Mouse (Mus musculus): ENCODE data around the gene Uqcc3.
A peak's percentile ranks its signal among the peaks of the same experiment; 100 is the strongest.
"Not testable (repeated sequence)": the region's sequence is repeated elsewhere in the genome, so short reads cannot be mapped to it uniquely, and the experiment has no call there.

Gene Uqcc3

GRCm38 (mm10) chr19:8892829-8893766 lies 12.4 kb upstream of the Uqcc3 start, which contains the start of gene Ints5:
Gene Ints5, plus strand, starts transcription at chr19:8893005.
- DNase-seq: peak; percentile 94

- DNase-seq: peak; percentile 98
Measured at GRCm38 (mm10) chr19:8888511-8889385, 8.0 kb upstream of the Uqcc3 start, which contains the start of the genes 1810009A15Rik and Gm49416. Gene 1810009A15Rik, plus strand, starts transcription at chr19:8888853. Gene Gm49416, plus strand, starts transcription at chr19:8888926.

GRCm38 (mm10) chr19:8887585-8888463 lies 7.1 kb upstream of the Uqcc3 start:
- DNase-seq: no peak

GRCm38 (mm10) chr19:8886916-8887584 lies 6.3 kb upstream of the Uqcc3 start:
- no peak for DNase-seq

- peak; percentile 86 for DNase-seq
Measured at GRCm38 (mm10) chr19:8883616-8884015, 2.9 kb upstream of the Uqcc3 start, which contains the start of the genes Lbhd1 and Gm49403. Gene Lbhd1, plus strand, starts transcription at chr19:8883732. Gene Gm49403, plus strand, starts transcription at chr19:8883930.

DNA sequence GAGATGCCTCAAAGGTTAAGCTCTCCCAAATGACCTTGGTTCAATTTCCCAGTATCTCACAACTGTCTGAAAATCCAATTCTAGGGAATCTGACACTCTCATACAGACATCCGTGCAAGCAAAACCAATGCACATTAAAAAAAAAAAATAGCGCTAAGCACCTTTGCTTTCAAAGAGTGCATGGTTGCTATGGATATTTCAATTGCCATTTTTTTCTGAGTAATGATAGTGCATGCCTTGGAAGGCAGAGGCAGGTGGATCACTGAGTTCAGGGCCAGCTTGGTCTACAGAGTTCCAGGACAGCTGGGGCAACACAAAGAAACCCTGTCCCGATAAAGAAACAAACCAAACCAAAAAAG lies 290 bp upstream of the Uqcc3 start:
- no peak for DNase-seq

DNA sequence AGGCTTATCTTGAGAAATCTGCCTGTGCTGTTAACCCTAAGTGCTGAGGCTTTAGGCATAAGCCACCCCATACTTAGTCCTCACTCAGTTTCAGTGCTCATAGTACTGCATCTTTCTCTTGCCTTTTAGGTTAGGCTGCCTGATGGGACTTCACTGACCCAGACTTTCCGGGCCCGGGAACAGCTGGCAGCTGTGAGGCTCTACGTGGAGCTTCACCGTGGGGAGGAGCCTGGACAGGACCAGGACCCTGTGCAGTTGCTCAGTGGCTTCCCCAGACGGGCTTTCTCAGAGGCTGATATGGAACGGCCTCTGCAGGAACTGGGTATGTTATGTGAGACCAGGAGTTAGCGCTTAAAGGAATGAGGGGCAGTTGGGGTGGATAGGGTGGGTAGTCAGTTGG lies 5.7 kb downstream of the Uqcc3 start:
- no peak for DNase-seq

GRCm38 (mm10) chr19:8872266-8872840 lies 8.4 kb downstream of the Uqcc3 start:
- no peak for DNase-seq

- DNase-seq: peak; percentile 99
Measured at GRCm38 (mm10) chr19:8871267-8872186, 9.2 kb downstream of the Uqcc3 start, which contains the start of gene Ubxn1. Gene Ubxn1, plus strand, starts transcription at chr19:8871496.

GRCm38 (mm10) chr19:8870838-8871237 lies 9.9 kb downstream of the Uqcc3 start:
- DNase-seq: peak; percentile 14

DNA sequence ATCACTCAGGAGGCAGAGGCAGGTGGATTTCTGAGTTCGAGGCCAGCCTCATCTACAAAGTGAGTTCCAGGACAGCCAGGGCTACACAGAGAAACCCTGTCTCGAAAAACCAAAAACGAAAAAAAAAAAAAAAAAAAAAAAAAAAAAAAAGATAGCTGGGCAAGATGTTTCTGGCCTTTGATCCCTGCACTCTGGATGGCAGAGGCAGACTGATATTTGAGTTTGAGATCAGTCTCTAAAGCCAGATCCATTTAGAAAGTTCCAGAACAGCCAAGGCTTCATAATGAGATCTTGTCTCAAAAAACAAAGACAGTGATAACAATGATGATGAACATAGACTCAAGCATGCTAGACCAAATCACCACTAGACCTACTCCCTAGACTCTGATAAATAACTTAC lies 10.3 kb downstream of the Uqcc3 start:
- not testable (repeated sequence) for DNase-seq

- DNase-seq: no peak
Measured at GRCm38 (mm10) chr19:8864265-8864664, 16.5 kb downstream of the Uqcc3 start.

DNA sequence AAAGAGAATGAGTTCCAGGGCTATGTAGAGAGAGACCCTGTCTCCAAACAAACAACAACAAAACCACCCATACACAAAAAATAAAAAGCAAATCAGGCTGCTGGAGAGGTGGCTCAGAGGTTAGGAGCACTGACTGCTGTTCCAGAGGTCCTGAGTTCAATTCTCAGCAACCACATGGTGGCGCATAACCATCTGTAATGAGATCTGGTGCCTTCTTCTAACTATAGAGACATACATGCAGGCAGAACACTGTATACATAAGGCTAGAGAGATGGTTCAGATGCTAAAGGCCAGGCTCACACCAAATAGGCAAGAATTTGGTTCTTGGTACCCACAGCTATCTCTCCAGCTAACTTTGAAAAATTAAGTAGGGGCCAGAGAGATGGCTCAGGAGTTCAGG lies 21.7 kb downstream of the Uqcc3 start:
- peak; percentile 29 for DNase-seq

DNA sequence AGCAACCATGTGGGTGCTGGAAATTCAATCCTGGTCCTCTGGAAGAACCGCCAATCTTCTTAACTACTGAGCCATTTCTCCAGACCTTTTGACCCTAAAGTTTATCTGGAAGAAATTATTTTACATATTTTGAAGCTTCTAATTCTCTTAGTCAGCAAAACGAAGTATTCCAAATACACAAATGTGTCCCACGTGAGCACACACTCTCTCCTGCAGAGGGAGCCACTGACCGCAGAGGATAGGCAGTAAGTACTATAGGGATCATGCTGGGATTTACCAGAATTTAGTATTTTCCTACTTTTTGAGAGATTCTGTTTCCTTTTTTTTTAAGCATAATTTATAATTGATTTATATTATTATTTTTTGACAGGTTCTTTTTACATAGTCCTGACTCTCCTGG lies 23.0 kb downstream of the Uqcc3 start:
- DNase-seq: peak; percentile 60

- DNase-seq: no peak
Measured at GRCm38 (mm10) chr19:8853117-8853516, 27.6 kb downstream of the Uqcc3 start.

DNA sequence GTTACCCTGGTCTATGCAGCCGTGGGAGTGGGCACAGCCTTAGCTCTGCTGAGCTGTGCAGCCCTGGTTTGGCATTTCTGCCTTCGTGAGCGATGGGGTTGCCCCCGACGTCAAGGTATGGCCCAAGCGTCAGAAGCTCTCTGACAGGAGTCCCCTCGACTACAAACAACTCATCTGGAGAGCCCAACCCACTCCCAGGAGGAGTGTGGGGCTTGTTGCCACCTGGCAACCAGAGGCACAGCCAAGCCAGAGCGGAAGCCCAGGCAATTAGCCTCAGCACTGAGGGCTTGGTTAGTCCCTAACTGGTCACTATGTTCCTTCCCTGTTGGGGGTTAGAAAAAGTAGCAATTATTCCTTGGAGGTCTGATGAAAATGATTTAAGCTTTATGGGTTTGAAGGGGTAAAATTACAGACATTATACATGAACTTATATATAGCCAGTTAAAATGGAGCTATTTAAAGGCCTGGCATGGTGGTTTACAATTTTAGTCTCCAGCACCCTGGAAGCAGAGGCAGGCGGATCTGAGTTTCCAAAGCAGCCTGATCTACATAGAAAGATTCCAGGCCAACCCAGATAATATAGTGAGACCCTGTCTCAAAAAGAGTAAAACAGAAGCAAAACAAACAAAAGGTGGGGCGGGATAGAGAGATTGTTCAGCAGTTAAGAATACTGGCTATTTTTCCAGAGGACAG lies 28.3 kb downstream of the Uqcc3 start:
- DNase-seq: no peak

- no peak for DNase-seq
Measured at GRCm38 (mm10) chr19:8851639-8852038, 29.1 kb downstream of the Uqcc3 start.

- DNase-seq: peak; percentile 68
Measured at GRCm38 (mm10) chr19:8850402-8850901, 30.3 kb downstream of the Uqcc3 start, which contains the start of gene Lrrn4cl. Gene Lrrn4cl, plus strand, starts transcription at chr19:8850768.

- no peak for DNase-seq
Measured at GRCm38 (mm10) chr19:8848356-8848755, 32.4 kb downstream of the Uqcc3 start.

All from retina, postnatal 1 day (tissue).